Mouse (Mus musculus): ENCODE measurements around the gene Olfr1085. TPM values are rescaled to one million over a fixed set of nuclear protein-coding genes. Genes with fewer than 3 reads are reported as not detected.
"Not testable (repeated sequence)": the region's sequence is repeated elsewhere in the genome, so short reads cannot be mapped to it uniquely, and the experiment has no call there.

Gene Olfr1085
- not detected for total RNA-seq (2021)

- no peak for DNase-seq (ENCODE audit: low spot score)
Observed at GRCm38 (mm10) chr2:86661919-86662318, at the start of gene Olfr1085. Gene Olfr1085, minus strand, starts transcription at chr2:86662019.

GRCm38 (mm10) chr2:86698295-86698694 lies 36.5 kb upstream of the Olfr1085 start, which contains the start of gene Olfr1087:
Gene Olfr1087, minus strand, starts transcription at chr2:86698395.
- intact Hi-C loops (cut with DNase I), result no loop called here

More at GRCm38 (mm10) chr2:86661919-86662318, at the start of gene Olfr1085:
- intact Hi-C loops (cut with DNase I), result no loop called here

DNA sequence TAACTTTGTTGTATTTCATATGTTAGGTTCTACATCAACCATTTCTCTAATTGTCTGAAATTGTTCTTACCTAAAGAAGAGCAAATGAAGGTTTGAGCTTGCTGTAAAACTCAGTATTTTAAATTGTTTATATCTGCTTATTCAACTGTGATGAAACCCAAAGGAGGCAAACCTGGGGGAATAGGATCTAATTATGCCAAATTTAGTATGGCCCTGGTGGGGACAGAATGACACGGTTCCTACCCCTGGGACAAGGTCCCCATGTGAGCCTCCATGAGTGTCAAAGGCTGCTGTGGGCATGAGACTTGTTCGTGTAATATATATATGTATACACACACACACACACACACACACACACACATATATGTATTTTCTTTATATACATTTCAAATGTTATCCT lies 18.2 kb upstream of the Olfr1085 start, which contains the start of gene Olfr1086:
Gene Olfr1086, minus strand, starts transcription at position 101 of the 400 bp plus-strand sequence.
- intact Hi-C loops (cut with DNase I), result no loop called here
- DNase-seq (ENCODE audit: low spot score), result no peak

More at GRCm38 (mm10) chr2:86698295-86698694, 36.5 kb upstream of the Olfr1085 start, which contains the start of gene Olfr1087:
- no peak for DNase-seq (ENCODE audit: low spot score)

DNA sequence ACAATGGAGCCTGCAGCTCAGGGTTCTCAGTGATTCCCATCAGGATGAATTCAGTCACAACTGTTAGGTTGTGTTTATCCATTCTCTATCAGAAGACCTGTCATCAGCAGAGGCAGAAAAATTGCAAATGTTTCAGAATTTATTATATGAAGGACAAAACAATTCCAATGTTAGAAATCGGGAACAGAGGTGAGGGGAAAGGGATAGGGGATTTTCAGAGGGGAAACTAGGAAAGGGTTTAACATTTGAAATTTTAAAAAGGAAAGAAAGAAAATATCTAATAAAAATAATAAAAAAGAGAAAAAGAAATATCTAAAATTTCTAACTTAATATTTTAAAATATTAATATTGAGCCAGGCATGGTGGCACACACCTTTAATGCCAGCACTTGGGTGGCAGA lies 22.2 kb downstream of the Olfr1085 start, which contains the start of gene Olfr1084:
Gene Olfr1084, minus strand, starts transcription at position 101 of the 400 bp plus-strand sequence.
- intact Hi-C loops (cut with DNase I); DNase-seq (ENCODE audit: low spot score): not testable (repeated sequence)

Other genes with a start within 250 kb of the Olfr1085 start
- gene Olfr1061, start 248.0 kb downstream of the Olfr1085 start, total RNA-seq (2021), result not detected
- gene Olfr1062, start 235.3 kb downstream of the Olfr1085 start, total RNA-seq (2021), result not detected
- not detected for gene Olfr1065, start 211.4 kb downstream of the Olfr1085 start, total RNA-seq (2021)
- not detected for gene Olfr1066, start 205.8 kb downstream of the Olfr1085 start, total RNA-seq (2021)
- not detected for gene Olfr228, start 174.6 kb downstream of the Olfr1085 start, total RNA-seq (2021)
- not detected for gene Olfr1076, start 153.6 kb downstream of the Olfr1085 start, total RNA-seq (2021)
- not detected for gene Olfr1079, start 119.5 kb downstream of the Olfr1085 start, total RNA-seq (2021)
- gene Olfr1080, start 103.8 kb downstream of the Olfr1085 start, total RNA-seq (2021), result not detected
- gene Olfr1082, start 63.1 kb downstream of the Olfr1085 start, total RNA-seq (2021), result not detected
- not detected for gene Olfr1084, start 22.3 kb downstream of the Olfr1085 start, total RNA-seq (2021)
- gene Olfr1086, start 18.1 kb upstream of the Olfr1085 start, total RNA-seq (2021), result not detected
- not detected for gene Olfr1087, start 36.4 kb upstream of the Olfr1085 start, total RNA-seq (2021)
- not detected for gene Olfr1089, start 71.7 kb upstream of the Olfr1085 start, total RNA-seq (2021)
- not detected for gene Olfr1090, start 97.0 kb upstream of the Olfr1085 start, total RNA-seq (2021)
- gene Olfr1093, start 120.5 kb upstream of the Olfr1085 start, total RNA-seq (2021), result not detected
- gene Olfr141, start 148.0 kb upstream of the Olfr1085 start, total RNA-seq (2021), result not detected
- not detected for gene Olfr1094, start 162.6 kb upstream of the Olfr1085 start, total RNA-seq (2021)
- not detected for gene Olfr1095, start 189.7 kb upstream of the Olfr1085 start, total RNA-seq (2021)
- not detected for gene Gm13723, start 212.8 kb upstream of the Olfr1085 start, total RNA-seq (2021)
- gene Olfr1097, start 230.2 kb upstream of the Olfr1085 start, total RNA-seq (2021), result not detected

Measured in heart, postnatal 25 days (tissue).